Mouse (Mus musculus) E14TG2a.4 (cell line): ENCODE data around the gene Rab26.

Experiments
- CTCF ChIP-seq: conservative IDR thresholded peaks from 2 replicates; pipeline ENCODE4 v1.5.1; 2014; ENCODE audit warnings: low read length
- NANOG ChIP-seq: IDR thresholded peaks from 2 replicates; pipeline ENCODE4 v1.6.1; 2014; ENCODE audit warnings: borderline replicate concordance, low read length, mixed read lengths
- POU5F1 ChIP-seq: IDR thresholded peaks from 2 replicates; pipeline ENCODE4 v1.6.1; 2014; ENCODE audit warnings: low read length, borderline replicate concordance

DNA sequence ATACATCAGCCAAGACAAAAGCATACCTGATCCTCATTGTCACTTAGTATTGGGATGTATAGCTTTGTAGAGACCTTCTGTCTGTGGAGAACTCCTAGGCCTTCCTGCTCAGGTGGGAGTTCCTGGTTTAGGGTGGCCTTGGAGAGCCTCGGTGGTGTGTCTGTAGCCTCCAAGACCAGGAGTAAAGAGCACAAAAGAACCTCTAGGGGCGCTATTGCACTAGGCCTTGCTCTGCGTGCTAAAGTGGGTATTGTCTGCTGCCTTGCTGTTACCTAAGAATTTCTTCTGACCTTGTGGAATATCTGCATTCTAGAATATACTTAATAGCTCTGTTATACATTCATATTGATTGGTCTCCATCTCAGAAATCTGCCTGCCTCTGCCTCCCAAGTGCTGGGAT, 6.4 kb upstream of the Rab26 start:
- no peak for TF ChIP-seq CTCF
- no peak for TF ChIP-seq NANOG
- TF ChIP-seq POU5F1: no peak
